Mouse (Mus musculus): ENCODE measurements around the gene Gm47969. TPM values are rescaled to one million over a fixed set of nuclear protein-coding genes. Genes with fewer than 3 reads are reported as not detected.

Gm47969 gene
- polyA plus RNA-seq, 1 experiment from 2014 or later = not detected

DNA sequence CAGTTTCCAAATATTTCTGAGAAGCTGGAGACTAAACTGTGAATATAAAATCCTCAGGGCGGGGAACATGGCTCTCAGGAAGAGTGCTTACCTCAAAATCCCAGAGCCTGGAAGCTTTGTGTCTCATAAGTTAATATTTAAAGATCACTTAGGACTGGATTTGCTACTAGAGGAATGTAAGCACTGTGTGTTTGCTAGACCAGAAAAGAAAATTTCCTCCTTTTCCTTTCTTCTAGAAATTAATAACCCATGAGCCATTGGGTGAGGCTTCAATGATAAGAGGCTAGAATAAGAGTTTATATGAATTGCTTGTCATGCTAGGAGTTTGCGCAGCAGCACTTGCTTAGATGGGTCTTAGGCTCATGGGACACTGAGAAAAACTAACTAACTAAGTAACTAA is 40.1 kb downstream of the Gm47969 start:
- H3K27ac ChIP-seq = no peak overlapping the region
- H3K9me3 ChIP-seq (replicated peaks) = no peaks in the 10 kb centered on the region
- 93% methylated on average over 2 of the region's 2 CpGs for WGBS
- no peaks in the 10 kb centered on the region for H3K27me3 ChIP-seq
- H3K36me3 ChIP-seq (ENCODE audit: poor library complexity, severe bottlenecking) = no peaks in the 10 kb centered on the region
- H3K4me3 ChIP-seq = no peak overlapping the region
- no peak for ATAC-seq
- H3K4me2 ChIP-seq = no peak overlapping the region
- H3K9ac ChIP-seq = no peak overlapping the region
- no peaks in the 10 kb centered on the region for H3K4me1 ChIP-seq

DNA sequence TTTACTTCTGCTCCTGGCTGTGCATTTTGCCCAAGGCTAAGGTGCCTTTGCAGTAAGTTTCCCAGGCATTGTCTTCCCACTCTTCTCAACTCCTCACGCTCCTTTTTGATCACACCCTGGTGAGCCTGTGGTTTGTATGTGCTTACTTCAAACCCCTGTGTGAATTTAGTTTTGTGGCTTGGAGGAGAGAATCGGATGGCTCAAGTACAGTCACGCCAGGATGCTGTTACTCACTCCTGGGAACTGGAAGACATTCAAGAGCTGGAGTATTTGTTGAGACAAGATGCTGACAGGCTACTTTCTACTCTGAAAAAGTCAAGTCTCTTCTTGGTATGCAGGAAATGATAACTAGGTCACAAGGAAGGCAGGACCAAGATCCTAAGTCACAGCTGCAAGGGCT is 46.5 kb downstream of the Gm47969 start:
- H3K9me3 ChIP-seq (replicated peaks) = no peaks in the 10 kb centered on the region
- no peaks in the 10 kb centered on the region for H3K27me3 ChIP-seq
- no peak for ATAC-seq
- no peaks in the 10 kb centered on the region for H3K4me1 ChIP-seq
- no peak overlapping the region for H3K4me3 ChIP-seq
- H3K27ac ChIP-seq = no peak overlapping the region
- H3K36me3 ChIP-seq (ENCODE audit: poor library complexity, severe bottlenecking) = no peaks in the 10 kb centered on the region
- H3K4me2 ChIP-seq = no peak overlapping the region
- no peak overlapping the region for H3K9ac ChIP-seq
- 82% methylated on average over 3 of the region's 3 CpGs for WGBS

Other genes with a start within 250 kb of the Gm47969 start
- gene Agfg1, start 205.4 kb upstream of the Gm47969 start, polyA plus RNA-seq (2015; fragmentation: Nextera tagmentation; extraction: Ambion mirVana) = 28.6 and 31.7 TPM in 2 replicates
- not detected in 2 replicates for gene A030005L19Rik, start 131.6 kb upstream of the Gm47969 start, polyA plus RNA-seq (2015; fragmentation: Nextera tagmentation; extraction: Ambion mirVana)
- not detected in 2 replicates for gene A030014E15Rik, start 120.0 kb upstream of the Gm47969 start, polyA plus RNA-seq (2015; fragmentation: Nextera tagmentation; extraction: Ambion mirVana)
- gene Gm6217, start 113.5 kb upstream of the Gm47969 start, polyA plus RNA-seq (2015; fragmentation: Nextera tagmentation; extraction: Ambion mirVana) = not detected in 2 replicates
- not detected in 2 replicates for gene A030003K21Rik, start 101.5 kb upstream of the Gm47969 start, polyA plus RNA-seq (2015; fragmentation: Nextera tagmentation; extraction: Ambion mirVana)
- gene Gm7544, start 88.9 kb upstream of the Gm47969 start, polyA plus RNA-seq (2015; fragmentation: Nextera tagmentation; extraction: Ambion mirVana) = not detected in 2 replicates
- gene Gm47955, start 84.6 kb upstream of the Gm47969 start, polyA plus RNA-seq (2015; fragmentation: Nextera tagmentation; extraction: Ambion mirVana) = not detected in 2 replicates
- not detected in 2 replicates for gene Gm47959, start 44.4 kb upstream of the Gm47969 start, polyA plus RNA-seq (2015; fragmentation: Nextera tagmentation; extraction: Ambion mirVana)
- 0.35 and 0.59 TPM in 2 replicates for gene Slc19a3, start 6.5 kb upstream of the Gm47969 start, polyA plus RNA-seq (2015; fragmentation: Nextera tagmentation; extraction: Ambion mirVana)
- not detected in 2 replicates for gene Krtap28-10, start 2.5 kb upstream of the Gm47969 start, polyA plus RNA-seq (2015; fragmentation: Nextera tagmentation; extraction: Ambion mirVana)
- gene A030005K14Rik, start 14.4 kb downstream of the Gm47969 start, polyA plus RNA-seq (2015; fragmentation: Nextera tagmentation; extraction: Ambion mirVana) = not detected in 2 replicates
- not detected in 2 replicates for gene Krtap28-13, start 16.0 kb downstream of the Gm47969 start, polyA plus RNA-seq (2015; fragmentation: Nextera tagmentation; extraction: Ambion mirVana)
- not detected in 2 replicates for gene Ccl20, start 71.8 kb downstream of the Gm47969 start, polyA plus RNA-seq (2015; fragmentation: Nextera tagmentation; extraction: Ambion mirVana)
- 0.54 and 0.89 TPM in 2 replicates for gene Daw1, start 114.8 kb downstream of the Gm47969 start, polyA plus RNA-seq (2015; fragmentation: Nextera tagmentation; extraction: Ambion mirVana)

All from forebrain, embryonic 13.5 days (tissue).